Mouse (Mus musculus) spleen, embryonic (tissue): Measurements from ENCODE around the gene Fmnl3.

Source experiments
- CTCF ChIA-PET: fragments of 350-600 bp; sonication (Branson Sonifier 250); formaldehyde crosslinking; loops from one replicate; lab custom pipeline; 2022; lab: Charles Lee

Gene Fmnl3

GRCm38 (mm10) chr15:99351610-99352009 is 18.7 kb downstream of the Fmnl3 start:
- CTCF ChIA-PET = interaction anchor here (0.9 to 1.1 kb wide), 2 partner anchors 8 to 17 kb away, joined by 3 to 5 read pairs; no protein-coding TSS in a partner anchor

DNA sequence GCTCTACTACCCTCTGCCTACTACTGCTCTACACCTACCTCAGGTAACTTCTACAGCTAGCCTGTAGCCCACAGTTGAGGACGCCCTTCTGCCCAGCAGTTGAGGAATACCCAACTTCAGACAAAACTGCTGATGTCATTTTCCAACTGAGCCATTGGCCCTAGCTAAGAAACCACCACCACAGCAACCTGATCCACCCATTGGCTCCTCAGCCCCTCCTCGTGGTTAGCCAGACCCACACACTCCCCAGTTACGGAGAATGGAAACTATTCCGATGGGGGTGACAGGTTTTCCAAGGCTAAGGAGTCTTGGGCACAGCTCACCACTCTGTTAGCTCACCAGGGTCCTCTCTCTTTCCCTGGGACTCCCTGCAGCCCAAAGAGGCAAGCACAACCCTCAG is 25.3 kb downstream of the Fmnl3 start:
- CTCF ChIA-PET = no interaction called here

DNA sequence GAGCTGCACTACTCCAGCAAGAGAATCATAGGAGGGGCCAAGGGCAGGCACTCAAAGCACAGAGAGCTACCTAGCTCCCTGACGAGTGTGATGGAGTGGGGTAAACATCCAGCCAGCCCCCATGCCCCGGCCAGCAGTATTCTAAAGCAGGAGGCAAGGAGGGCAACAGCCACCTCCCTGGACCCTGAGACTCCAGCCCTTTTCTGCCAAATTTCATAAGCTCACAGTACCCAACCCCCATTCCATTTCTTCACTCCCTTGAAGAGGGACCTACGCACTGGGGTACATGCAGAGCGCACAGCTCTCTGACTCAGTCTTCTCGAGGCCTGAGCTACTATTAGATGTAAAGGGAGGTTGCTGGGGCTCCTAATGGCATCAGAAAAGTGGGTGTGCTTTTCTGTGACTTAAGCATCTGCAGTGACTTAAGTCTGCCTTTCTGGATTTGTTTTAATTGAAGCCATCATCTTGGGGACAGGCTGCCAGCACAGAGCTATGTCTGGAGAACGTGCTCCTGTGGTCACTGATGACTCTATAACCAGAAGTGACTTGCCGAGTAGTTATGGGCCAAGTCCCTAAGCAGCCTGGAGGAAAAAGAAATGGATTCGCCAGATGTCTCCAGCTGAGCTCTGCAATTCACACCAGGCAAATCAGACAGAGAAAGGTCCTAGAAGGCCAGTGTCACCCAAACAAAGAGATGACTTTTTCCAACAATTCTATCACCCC is 26.0 kb downstream of the Fmnl3 start:
- CTCF ChIA-PET = interaction anchor here (0.7 to 1.3 kb wide), 2 partner anchors 8 to 19 kb away, joined by 3 read pairs; no protein-coding TSS in a partner anchor

DNA sequence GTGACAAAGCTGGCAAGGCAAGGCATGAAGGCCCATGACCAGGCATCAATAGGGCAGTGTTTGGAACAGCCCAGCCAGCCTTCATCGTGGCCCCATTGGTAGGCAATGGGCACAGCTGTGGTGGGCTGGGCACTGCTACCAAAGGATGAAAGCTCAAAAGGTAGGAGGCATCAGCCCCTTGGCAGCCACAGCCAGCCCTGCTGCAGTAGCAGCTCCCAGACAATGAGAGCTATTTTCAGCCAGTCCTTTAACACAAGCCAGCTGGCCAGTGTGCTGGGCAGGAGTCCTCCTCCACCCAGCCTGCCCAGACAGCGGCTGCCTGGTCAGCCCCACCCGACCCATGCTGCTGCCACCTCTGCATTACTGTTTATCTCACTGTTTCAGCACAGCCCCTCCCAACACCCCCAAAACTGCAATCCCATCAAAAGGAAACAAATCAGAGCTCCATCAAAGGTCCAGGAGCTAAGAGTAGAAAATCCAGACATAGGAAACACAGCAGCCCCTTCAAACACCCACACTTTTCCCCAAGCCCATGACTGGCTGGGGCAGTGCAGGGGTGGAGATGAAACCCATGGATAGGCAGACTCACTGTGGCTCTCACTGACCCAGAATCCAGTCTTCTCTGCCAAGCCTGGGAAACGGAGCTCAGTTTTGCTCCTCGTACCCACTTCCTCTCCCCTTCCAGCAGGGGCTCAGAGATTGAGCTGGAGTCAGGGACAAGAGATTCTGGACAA is 26.7 kb downstream of the Fmnl3 start:
- CTCF ChIA-PET = interaction anchor here (0.7 to 1.3 kb wide), 2 partner anchors 8 to 20 kb away, joined by 3 read pairs; no protein-coding TSS in a partner anchor

GRCm38 (mm10) chr15:99342194-99342981 is 27.9 kb downstream of the Fmnl3 start:
- CTCF ChIA-PET = interaction anchor here (1.1 kb wide), 1 partner anchor 22 kb away, joined by 3 read pairs; no protein-coding TSS in a partner anchor

DNA sequence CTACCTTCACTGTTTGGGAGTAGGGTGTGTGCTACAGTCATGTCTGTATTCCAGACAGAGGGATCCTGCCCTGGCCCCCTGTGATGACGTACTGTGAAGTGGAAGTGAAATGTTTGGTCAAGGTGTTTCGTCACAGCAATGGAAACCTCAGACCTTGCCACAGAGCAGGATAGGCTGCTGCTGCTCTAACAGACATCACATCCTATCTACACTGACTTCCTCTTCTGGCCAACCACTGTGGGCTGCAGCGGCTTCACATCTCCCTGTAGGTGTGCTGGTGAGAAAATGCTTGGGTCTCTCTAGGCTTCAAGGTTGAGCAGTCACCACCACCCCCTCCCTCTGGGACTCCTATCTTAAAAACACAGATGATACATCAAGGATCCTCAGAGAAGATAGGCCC is 29.2 kb downstream of the Fmnl3 start:
- CTCF ChIA-PET = interaction anchor here (1.1 kb wide), 1 partner anchor 23 kb away, joined by 3 read pairs; no protein-coding TSS in a partner anchor

- CTCF ChIA-PET = no interaction called here
These were observed 30.6 kb downstream of the Fmnl3 start for GRCm38 (mm10) chr15:99339669-99340068.

DNA sequence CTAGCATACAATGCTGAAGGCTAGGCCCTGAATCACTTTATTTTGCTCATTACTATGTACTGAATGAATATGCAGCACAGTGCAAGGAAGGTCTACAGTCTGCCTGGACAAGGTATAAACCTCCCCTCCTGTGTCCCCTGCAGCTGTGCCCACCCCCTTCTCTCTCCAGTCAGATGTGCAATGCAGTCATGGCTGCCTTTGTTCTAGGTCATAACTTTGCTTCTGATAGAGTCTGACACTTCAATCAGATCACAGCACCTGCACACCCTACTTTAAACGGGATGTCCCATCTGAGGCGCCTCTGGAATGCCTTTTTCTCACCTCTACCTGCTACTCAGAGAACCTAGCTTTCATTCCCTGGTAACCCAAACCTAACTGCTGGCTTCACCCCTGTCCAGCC is 31.4 kb downstream of the Fmnl3 start:
- CTCF ChIA-PET = no interaction called here

GRCm38 (mm10) chr15:99335801-99336320 is 34.4 kb downstream of the Fmnl3 start:
- CTCF ChIA-PET = no interaction called here

- CTCF ChIA-PET = no interaction called here
These were observed 35.8 kb downstream of the Fmnl3 start for GRCm38 (mm10) chr15:99334500-99334899.

- CTCF ChIA-PET = no interaction called here
These were observed 36.6 kb downstream of the Fmnl3 start for GRCm38 (mm10) chr15:99333676-99334065.

DNA sequence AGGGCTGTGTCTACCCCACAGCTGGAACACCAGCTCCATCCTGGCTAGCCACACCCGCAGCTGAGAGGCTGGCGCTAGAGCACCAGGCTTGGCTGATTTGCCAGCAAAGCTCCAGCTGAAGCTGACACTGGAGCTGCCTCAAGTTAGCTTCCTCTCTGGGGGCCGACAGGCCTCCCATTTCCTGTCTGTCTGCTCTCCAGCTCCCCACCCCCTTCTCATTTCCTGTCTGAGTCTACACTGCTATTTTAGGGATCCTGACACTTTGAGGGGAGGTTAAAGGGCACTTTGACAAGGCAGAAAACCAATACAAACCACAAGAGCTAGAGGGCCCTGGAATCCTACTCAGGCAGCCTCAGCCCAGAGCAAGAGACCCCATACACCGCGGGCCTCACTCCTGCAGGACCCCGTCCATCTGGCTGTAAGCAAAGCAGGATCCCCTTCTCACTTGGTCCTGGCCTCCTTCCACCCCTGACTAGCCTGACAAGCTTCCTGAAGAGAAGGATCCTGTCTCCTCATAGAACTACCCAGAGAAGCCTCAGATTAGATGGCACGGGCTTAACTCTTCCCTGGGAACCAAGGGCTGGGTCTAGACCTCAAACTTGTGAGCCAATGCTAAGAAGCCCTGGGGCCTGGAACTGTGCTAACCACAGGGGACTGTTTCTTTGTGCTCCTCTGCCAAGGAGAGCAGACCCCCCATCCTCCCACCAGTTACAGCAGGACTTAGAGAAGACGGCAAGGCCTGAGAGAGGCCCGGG is 37.2 kb downstream of the Fmnl3 start:
- CTCF ChIA-PET = interaction anchor here (0.6 kb wide), 2 partner anchors 15 to 48 kb away, joined by 5 to 18 read pairs; no protein-coding TSS in a partner anchor

DNA sequence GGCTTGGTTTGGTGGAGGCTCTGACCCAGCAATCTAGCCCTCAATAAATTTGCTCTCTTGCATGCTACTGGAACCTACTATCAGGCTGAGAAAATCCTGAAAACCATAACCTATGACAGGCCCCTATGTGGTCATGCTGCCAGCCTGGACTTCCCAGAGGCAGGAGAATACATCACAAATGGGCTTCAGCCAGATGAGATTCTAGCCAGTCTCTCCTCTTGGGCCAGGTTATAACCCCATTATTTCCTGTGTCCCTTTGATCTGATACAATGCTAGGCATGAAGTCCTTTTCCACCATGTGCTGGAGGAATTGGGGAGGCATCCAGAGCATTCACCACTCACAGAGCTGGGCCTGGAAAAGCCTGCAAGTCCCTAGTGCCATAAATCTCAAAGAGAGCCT is 38.2 kb downstream of the Fmnl3 start:
- CTCF ChIA-PET = interaction anchor here (0.5 to 0.6 kb wide), 2 partner anchors 22 to 49 kb away, joined by 5 to 8 read pairs; no protein-coding TSS in a partner anchor

DNA sequence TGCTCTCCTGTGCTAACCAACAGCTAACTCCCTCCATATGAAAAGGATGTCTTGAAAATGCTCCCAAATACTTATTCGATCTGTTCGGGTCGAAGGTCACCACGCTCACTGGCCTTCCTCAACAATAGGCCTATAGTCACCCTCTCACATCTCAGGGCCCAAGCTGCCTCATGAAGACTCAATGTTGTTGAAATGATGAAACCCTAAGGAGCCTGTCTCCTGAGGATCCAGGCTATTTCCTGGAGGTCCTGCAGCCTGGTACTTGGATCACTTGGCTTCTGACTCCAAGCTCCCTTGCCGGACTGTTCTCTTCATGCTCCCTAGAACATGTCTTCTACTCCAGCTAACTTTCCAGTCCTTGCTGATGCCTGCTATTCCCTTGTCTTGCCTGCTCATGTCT is 38.9 kb downstream of the Fmnl3 start:
- CTCF ChIA-PET = interaction anchor here (1.2 kb wide), 1 partner anchor 39 kb away, joined by 4 read pairs; the partner anchor contains the start of gene Fmnl3

DNA sequence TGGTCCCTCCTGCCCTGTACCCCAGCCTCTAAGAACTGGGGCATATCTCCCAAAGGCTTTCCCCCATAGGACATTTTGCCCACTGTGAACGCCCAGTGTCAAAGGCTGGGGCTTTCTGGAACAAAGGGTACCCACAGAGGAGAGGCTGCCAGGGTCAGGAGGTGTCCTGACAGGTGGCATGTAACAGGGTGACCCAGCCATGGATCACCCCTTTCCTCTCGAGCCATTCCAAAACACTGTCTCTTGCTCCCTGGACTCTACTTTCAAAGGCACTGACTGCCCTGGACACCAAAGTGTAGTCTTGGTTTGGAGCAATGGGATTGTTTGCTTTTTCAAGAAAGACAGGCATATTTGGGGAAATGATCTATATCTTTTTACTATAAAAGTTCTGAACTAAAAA is 40.0 kb downstream of the Fmnl3 start:
- CTCF ChIA-PET = interaction anchor here (0.7 to 0.9 kb wide), 2 partner anchors 13 to 56 kb away, joined by 4 read pairs; no protein-coding TSS in a partner anchor

- CTCF ChIA-PET = interaction anchor here (0.7 kb wide), 1 partner anchor 34 kb away, joined by 4 read pairs; no protein-coding TSS in a partner anchor
These were observed 42.3 kb downstream of the Fmnl3 start for GRCm38 (mm10) chr15:99328011-99328410.

DNA sequence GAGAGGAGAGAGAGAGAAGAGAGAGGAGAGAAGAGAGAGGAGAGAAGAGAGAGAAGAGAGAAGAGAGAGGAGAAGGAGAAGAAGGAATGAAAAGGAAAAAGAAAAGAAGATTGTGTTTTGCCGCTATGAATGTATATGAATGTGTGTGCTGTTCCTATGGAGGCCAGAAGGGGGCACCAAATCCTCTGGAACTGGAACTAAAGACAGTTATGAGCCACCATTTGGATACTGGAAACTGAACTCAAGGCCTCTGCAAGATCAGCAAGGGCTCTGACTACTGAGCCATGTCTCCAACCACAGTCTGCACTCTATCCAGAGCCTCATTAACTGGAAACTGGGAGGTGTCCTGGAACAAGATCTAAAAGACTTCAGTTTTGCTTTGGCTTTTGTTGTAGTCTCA is 43.3 kb downstream of the Fmnl3 start:
- CTCF ChIA-PET = interaction anchor here (0.7 to 0.9 kb wide), 4 partner anchors 10 to 709 kb away, joined by 5 to 26 read pairs (median 12); no protein-coding TSS in a partner anchor

- CTCF ChIA-PET = interaction anchor here (0.7 to 1.0 kb wide), 6 partner anchors 10 to 708 kb away, joined by 3 to 26 read pairs (median 6); no protein-coding TSS in a partner anchor
These were observed 43.9 kb downstream of the Fmnl3 start for GRCm38 (mm10) chr15:99326407-99326806.

- CTCF ChIA-PET = interaction anchor here (0.6 to 1.0 kb wide), 4 partner anchors 14 to 45 kb away, joined by 3 to 4 read pairs (median 3); no protein-coding TSS in a partner anchor
These were observed 44.7 kb downstream of the Fmnl3 start for GRCm38 (mm10) chr15:99325598-99325997.

- CTCF ChIA-PET = no interaction called here
These were observed 46.1 kb downstream of the Fmnl3 start for GRCm38 (mm10) chr15:99324151-99324550.
